Mouse (Mus musculus): ENCODE measurements at regions not wholly inside any gene's neighbourhood (a gene's known extent, or its start where the extent isn't known, plus 50 kb on each side); places are given as distances from the start of the nearest gene placed in this dataset.

DNA sequence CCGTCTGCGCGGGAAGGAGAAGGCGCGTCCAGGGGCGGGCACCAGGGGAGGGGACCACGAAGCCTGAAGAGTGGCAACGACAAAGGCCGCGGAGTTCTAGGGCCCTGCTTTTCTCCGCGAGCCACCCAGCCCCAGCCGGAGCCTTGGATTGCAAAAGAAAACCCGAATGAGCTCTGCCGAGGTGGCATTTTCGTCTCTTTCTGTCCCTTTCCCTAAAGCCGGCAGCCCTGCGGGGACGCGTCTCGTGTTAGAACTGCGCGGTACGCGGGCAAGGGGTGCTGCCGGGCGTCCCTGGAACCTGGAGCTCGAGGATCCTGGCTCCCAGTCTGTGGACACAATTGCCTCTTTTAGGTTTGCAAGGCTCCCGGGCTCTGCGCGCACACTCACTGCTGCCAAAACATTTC, 154.5 kb downstream of the Insig2 start:
- no peak for DNase-seq

DNA sequence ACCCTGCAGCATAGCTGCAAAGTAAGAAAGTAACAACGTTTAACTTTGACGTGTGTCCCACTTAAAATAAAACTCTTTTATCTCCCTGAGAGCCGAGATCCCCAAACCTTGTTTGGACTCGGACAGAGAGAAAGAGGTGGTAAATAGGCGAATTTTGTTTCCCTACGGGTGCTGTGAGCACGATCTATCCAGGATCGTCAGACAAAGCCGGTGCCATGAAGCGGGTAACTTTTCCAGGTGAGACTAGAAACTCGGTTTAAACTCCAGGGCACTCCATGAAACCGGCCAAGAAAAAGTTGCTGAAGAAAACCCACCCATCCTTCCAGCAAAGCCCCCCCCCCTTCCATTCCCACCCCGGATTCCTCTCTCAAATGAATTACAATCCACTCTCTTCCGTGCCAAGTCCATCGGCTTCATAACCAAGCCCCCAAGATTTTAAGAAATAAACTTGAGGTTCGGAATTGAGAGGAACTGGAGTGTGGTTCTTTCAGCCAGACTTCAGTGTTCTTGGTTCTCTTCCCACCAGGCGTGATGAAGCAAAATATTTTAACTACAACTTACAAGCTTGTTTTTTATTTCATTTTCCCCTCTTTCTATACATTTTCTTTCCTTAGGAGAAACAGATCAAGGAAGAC, 153.7 kb downstream of the Insig2 start:
- DNase-seq: no peak

DNA sequence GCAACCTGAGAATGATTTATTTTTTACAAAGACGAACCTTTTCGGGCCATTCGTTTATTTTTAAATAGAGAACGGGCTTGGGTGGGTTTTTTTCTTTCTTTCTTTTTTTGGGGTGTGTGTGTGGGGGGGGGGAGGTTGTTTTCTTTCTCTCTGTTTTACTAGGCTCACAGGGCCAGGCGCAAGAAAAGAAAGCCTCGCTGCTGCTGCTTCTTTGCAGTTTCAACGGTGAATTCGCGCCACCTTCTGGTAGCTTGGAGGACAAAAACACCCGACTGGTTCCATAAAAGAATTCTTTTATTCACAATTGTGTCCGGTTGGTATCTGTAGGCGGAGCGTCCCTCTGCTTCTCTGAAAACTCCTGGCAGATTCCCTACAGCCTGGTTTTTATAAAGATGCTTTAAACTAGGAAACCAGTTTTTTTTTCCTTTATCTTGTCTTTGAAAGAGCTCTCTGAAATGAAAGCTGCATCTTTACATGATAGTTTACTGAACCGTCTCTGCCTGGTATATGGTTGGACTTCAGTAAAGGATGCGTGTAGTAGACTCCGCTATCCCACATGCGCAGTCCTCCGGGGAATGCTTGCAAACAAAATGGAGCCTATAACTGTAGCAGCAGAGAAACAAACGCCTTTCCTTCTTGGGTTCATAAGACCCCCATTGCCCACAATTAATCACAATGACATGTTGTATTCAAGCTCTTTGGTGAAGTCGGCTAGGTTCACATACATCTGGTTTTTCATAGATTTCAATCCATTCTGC, 151.9 kb downstream of the Insig2 start:
- DNase-seq: peak; percentile 50

DNA sequence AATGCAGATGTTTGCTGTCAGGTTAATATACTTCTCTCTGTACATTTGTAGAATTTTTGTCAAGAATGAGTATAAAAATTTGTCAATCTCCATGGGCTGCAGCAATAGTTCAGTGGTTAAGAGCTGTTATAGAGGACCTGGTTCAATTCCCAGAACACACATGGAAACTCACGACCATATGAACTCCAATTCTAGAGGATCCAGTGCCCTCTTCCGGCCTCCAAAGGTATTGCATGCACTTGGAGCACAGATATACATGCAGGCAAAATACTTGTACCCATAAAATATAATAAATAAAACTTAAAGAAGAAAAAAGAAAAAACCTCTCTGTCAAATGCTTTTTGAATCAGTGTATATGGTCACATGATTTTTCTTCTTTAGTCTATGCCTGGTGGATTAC, 143.5 kb downstream of the Insig2 start:
- DNase-seq: no peak

DNA sequence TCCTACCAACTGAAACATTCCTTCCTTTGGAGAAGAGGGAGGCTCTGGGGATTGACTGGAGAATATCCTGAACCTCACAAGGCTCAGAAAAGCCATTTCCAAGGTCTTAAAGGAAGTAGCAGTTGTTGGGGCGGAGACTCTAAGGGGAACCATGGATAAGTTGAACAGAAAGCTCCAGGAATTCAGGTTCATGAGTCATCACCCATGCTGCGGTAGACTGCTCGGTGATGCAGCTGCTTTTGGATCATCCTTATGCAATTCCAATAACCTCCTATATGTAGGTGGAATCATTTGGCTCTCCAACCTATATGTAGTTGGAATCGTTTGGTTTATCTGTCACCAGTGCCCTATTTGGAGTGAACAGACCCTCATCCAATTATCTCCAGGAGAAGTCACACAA, 137.6 kb downstream of the Insig2 start:
- no peak for DNase-seq

DNA sequence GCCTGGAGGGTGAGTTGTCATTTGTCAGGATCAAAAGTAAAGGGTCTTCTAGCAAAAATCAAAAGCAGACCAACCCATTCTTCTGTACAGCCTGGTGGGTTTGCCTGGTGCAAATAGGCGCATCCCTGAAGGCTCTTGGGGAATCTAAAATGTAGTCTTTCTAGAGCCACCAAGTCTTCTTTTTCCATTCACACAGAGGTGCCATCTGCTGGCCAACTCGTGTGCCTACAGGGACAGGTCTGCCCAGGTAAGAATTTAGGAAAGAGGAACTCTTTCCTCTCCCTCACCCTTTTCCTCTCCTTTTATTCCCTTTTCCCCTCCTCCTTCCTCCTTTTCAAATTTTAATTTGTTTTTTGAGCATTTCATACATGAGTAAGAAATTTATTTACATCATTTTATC, 116.5 kb downstream of the Insig2 start:
- no peak for DNase-seq

DNA sequence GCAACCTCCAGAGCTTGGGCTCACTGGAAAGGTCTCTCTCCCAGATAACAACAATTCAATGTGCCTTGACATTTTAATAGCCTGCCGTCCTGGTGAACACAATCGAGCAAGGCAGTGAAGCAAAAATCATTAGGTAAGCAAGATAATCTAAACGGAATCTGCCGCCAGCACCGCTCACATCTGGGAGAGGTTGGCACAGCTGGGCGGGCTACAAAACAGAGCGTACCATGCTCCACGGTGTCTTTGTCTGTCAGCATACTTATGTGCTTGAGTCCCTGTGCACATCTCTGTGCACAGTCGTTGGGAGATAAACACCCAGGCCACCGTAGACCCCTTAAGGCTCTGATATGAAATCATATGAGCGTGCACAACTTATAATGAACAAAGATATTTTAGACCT, 108.1 kb downstream of the Insig2 start:
- no peak for DNase-seq

DNA sequence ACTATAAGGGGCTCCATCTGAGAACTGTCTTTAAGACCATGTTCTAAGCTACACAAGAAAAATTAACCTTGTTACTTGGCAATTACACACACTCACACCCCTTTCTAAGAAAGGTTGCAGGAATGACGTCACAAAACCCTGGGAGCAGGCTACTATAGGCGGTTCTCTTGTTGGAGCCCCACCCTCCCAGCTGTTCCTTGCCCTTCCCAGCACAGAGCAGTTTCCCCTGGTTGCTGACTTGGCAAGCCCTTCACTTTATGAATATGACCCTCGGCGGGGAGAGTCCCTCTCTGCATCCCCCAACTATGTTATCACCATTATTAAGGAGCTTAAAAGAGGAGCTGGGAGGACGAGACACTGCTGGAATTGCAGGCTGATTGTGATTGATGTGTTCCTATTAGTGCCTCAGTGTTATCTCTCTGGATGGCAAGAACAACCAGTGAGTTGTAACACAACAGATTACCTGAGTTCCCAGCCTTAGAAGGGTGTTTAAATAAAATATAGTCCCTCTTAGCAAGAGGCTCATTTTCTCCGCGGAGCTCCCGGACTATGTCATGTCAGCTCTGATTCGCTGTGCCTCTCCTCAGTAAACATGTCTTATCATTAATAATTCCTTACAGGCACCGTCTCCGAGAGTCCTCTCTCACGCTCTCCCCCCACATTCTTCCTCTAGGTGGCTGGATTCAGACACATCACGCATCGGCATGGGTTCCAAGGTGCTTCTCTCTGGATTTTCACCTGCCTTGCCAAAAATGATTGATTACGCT, 105.7 kb downstream of the Insig2 start:
- no peak for DNase-seq

DNA sequence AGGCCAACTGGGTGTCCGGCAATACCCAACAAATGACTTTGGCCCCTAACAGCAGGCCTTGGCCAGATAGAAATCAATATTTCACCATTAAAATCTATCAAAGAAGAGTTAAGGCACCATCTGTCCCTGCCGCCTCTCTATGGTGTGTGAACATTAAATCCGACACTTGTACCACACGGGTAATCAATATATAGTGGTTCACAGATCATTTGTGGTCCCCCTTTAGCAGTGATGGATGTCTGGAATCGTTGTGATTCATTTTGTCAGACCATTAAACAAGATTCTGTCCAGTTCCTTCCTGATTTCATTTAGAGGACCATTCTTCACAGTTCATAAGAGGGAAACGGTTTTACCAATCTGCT, 105.2 kb downstream of the Insig2 start:
- no peak for DNase-seq

DNA sequence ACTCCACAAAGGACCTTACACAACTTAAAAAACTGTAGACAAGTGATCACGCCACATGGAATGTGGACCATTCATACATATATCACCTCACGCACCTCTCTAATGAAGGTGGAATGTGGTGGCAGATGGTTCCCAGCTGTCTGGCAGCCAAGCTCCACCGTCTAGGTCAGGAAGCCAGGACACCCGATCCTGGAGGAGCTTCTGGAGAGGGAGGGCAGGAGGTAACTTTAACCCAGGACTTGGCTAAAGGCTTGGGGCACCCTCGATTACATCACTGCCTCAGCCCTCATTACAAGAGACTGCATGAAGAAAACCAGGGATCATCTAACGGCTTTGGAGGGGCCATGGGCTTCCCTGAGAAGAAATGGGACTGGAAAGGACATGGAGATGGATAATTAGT, 88.8 kb downstream of the Insig2 start:
- no peak for DNase-seq

DNA sequence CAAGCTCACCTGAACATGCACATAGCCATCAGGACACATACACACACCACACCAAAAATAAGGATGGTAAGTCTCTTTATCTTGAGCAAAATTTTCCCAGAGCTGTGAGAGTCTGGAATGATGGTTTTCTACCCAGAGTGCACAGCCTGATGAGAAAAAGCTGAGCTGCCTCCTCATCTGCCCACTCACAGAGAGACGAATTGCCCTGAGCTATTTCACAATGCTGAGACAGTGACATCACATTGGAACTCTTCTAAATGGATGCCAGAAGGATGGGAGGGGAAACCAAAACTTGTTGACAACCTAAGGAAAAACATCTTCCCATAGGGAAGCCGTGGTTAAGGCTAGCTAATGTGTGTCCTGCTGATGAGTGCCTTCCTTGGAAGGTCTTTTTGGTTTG, 84.8 kb downstream of the Insig2 start:
- no peak for DNase-seq

DNA sequence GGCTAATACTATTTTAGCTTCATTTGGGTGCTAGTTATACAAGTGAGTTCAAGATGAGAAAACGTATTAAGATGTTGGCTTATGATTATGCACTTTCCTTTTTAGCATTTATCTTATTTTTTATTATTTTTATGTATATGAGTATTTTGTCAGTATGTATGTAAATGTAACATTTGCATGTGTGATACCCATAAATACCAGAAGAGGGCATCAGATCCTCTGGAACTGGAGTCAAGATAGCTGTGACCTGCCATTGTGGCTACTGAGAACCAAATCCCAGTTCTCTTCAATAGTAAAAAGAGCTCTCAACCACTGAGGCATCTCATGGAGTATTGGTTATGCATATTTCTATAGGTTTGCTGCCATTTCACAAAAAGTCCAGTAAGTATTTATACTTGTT, 83.3 kb downstream of the Insig2 start:
- no peak for DNase-seq

DNA sequence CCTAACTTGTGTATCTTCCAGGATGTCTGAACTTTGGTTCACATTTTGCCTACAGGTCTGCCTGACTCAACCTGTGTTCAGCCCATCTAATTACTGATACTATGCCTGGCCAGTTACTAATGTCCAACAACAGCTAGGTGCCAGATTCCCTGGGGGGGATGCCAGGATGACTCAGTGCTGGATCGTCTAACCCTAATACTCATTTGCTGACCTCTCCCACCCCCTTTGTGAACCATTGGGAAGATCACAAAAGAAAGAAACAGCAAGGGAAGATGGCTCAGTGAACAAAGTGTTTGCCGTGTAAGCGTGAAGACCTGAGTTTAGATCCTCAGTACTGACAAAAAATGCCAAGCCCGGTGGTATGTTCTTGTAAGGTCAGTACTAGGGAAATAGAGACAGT, 81.7 kb downstream of the Insig2 start:
- DNase-seq: no peak

DNA sequence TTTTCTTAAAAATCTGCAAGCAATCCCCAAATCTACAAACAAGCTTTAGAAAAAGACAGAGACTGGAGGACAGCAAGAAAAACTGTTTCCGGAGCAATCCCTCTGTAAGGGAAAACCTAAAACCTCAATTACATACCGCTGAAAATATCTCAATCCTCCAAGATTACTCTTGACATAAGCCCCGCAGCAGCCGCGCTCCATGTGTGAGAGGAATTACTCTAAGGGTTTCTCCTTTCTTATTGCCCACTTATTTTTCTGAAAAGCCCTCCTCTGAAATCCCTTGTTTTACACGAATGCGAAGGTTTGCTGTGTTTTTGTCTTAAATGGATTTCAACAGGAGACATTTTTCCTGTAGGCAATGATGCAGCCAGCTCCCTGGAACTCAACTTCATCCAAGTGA, 80.3 kb downstream of the Insig2 start:
- no peak for DNase-seq

DNA sequence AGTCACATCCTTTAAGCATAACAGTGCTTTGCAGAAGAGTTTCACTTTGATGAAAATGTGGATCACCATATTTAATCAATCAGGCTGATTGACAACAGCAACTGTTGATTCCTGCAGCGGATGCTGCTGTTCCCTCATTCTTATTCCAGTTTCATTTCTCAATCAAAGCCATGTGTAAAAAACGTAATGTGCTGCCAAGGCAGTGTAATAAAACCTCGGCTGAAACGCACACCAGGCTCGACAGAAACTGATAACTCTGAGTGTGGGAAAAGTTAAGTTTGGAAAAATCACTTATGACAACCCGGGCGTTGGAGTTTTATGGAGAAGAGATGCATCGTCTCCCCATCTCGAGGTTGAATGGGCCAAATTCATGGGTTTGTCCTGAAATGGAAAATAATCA, 78.2 kb downstream of the Insig2 start:
- no peak for DNase-seq

All from cerebellum, adult 11-12 months (tissue).